Mouse (Mus musculus) lung, postnatal 0 days (tissue): ENCODE data around the gene Nat8f1. TPM values are rescaled to one million over a fixed set of nuclear protein-coding genes. Genes with fewer than 3 reads are reported as not detected.
"Not testable (repeated sequence)": the region's sequence is repeated elsewhere in the genome, so short reads cannot be mapped to it uniquely, and the experiment has no call there.

Experiments
- ATAC-seq: fragments of 200-750 bp; cut with Nextera tagmentation; 2 replicates; pipeline ENCODE4 v1.8.0; 2017; ENCODE audit warnings: moderate library complexity
- DNase-seq: peaks from one replicate; pipeline ENCODE4 v3.0.0-alpha.2; 2016; ENCODE audit warnings: low spot score
- H3K27ac ChIP-seq: fragments of 300-500 bp; sonication (generic); 2 replicates; pipeline ENCODE4 v1.5.1; 2014; ENCODE audit warnings: antibody characterized with exemption, mild to moderate bottlenecking, low read length, mixed read lengths
- H3K27me3 ChIP-seq: fragments of 300-500 bp; sonication (generic); replicated peaks from 2 replicates; pipeline ENCODE4 v1.6.1; 2014; ENCODE audit warnings: low read length, mixed read lengths; ENCODE audit not compliant: insufficient read depth
- H3K36me3 ChIP-seq: fragments of 300-500 bp; sonication (generic); 2 replicates; pipeline ENCODE4 v1.6.1; 2014; ENCODE audit warnings: low read length, mixed read lengths; ENCODE audit not compliant: insufficient read depth
- H3K4me1 ChIP-seq: fragments of 300-500 bp; sonication (generic); 2 replicates; pipeline ENCODE4 v1.6.1; 2014; ENCODE audit warnings: antibody characterized with exemption, low read depth, low read length, mixed read lengths; ENCODE audit not compliant: insufficient read depth
- H3K4me2 ChIP-seq: fragments of 300-500 bp; sonication (generic); replicated peaks from 2 replicates; pipeline ENCODE4 v1.6.1; 2014; ENCODE audit warnings: low read depth, mild to moderate bottlenecking, low read length, moderate library complexity, mixed read lengths
- H3K4me3 ChIP-seq: fragments of 300-500 bp; sonication (generic); 2 replicates; pipeline ENCODE4 v1.5.1; 2014; ENCODE audit warnings: low read depth, low read length
- H3K9ac ChIP-seq: fragments of 300-500 bp; sonication (generic); replicated peaks from 2 replicates; pipeline ENCODE4 v1.6.1; 2014; ENCODE audit warnings: low read depth, mild to moderate bottlenecking
- H3K9me3 ChIP-seq: fragments of 300-500 bp; sonication (generic); 2 replicates; pipeline ENCODE4 v1.6.1; 2016; ENCODE audit warnings: low read length, mixed read lengths
- CTCF ChIP-seq: IDR thresholded peaks from 2 replicates; pipeline ENCODE4 v1.5.1; 2016; ENCODE audit warnings: antibody characterized with exemption, mild to moderate bottlenecking
- EP300 ChIP-seq: IDR thresholded peaks from 2 replicates; pipeline ENCODE4 v1.6.1; 2016; ENCODE audit warnings: antibody characterized with exemption, mild to moderate bottlenecking, control low read depth
- WGBS: fragments of 180-500 bp; shearing (Covaris S2); extraction: QIAGEN DNeasy Blood & Tissue Kit; methylation state at CpG from one replicate; pipeline ENCODE4 v1.1.7; 2014; 5-methylcytosine and 5-hydroxymethylcytosine counted together
- polyA plus RNA-seq: library from polyadenylated mRNA; unstranded; fragments of >200 nt; fragmentation: Nextera tagmentation; extraction: Ambion mirVana; gene quantifications from 2 replicates; pipeline ENCODE4 v1.2.1, GENCODE M21; 2015

The Nat8f1 gene
- polyA plus RNA-seq, 1 experiment from 2014 or later = 11.2 TPM

DNA sequence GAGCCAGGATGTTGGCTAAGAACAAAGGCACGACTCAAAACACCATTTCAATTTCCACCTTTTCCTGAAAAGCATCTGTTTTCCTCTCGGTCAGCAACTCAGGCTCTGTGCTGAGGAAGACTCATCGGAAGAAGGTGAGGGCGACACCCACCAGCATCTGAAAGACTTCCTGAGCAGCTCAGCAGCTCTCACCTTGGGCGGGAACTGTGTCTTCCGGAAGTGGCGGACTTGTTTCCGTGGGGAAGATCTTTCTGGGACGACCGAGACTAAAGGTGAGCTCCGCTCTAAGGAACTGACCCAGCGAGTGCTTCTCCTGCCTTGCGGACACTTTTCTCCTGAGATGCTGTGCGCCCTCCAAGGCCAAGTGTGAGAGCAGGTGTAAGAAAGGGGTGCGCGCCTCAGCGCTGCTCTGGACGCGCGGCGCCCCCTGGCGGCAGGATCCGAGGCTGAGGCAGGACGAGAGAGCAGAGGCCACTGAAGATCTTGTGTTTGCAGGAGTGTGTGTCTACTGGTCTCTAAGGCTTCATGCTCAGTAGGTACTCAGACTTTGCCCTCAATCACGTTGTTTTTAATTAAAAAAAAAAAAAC, 20.3 kb downstream of the Nat8f1 start:
- not testable (repeated sequence) for H3K27me3 ChIP-seq, H3K36me3 ChIP-seq, H3K4me2 ChIP-seq, H3K4me1 ChIP-seq, H3K9ac ChIP-seq, H3K27ac ChIP-seq, ATAC-seq, DNase-seq, H3K4me3 ChIP-seq, H3K9me3 ChIP-seq
- peak; percentile 66 for TF ChIP-seq CTCF
- 68% methylated on average over 25 of the region's 25 CpGs for WGBS

DNA sequence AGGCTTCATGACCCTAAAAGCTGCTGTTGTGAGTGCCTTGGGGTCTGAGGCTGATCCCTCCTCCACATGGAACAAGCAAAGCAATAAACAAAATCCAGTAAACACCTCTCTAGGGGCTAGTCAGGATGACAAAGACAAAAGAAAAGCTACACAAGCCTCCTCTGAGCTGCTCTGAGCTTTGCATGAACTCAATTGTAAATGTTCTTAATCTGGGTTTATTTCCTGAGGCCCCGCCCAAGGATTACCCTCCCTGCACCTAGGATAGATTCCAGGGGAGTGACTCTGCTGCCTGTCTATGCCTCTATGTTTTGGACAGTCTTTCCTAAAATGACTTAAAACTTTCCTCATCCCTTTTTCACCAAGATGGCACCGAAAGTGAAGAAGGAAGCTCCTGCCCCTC, 26.5 kb downstream of the Nat8f1 start:
- H3K4me3 ChIP-seq = no peak overlapping the region
- H3K4me1 ChIP-seq = no peaks in the 10 kb centered on the region
- ATAC-seq (no peak), DNase-seq (no peak)
- TF ChIP-seq CTCF = no peak
- no peak for TF ChIP-seq EP300
- 95% methylated on average over 2 of the region's 2 CpGs for WGBS
- no peak overlapping the region for H3K4me2 ChIP-seq
- no peaks in the 10 kb centered on the region for H3K36me3 ChIP-seq
- no peak overlapping the region for H3K9ac ChIP-seq
- no peak overlapping the region for H3K27ac ChIP-seq
- H3K27me3 ChIP-seq = no peaks in the 10 kb centered on the region
- no peaks in the 10 kb centered on the region; the same call in 1 of the 2 replicates for H3K9me3 ChIP-seq

DNA sequence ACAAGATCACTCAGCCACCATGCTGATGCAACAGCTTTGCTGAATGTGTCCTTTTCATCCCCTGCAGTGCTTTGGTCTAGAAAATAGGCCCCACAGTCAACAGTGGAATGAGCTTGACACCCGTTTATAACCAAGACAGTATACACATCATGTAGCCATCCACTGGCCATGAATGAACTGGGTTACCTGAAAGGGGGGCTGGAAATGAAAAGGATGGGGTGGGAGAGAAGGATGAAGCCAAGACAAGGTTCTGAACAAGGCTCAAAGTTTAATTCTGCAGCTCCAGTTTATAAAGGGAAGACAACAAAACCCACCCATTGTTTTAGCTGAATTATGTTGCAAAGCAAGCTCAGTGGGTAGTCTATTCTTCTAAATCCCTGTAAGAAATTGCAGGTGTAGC, 31.2 kb downstream of the Nat8f1 start:
- H3K36me3 ChIP-seq = no peaks in the 10 kb centered on the region
- H3K9me3 ChIP-seq = peaks cover 3% of the 10 kb centered on the region; the same call in 1 of the 2 replicates
- ATAC-seq = no peak
- H3K27ac ChIP-seq = no peak overlapping the region
- H3K9ac ChIP-seq = no peak overlapping the region
- DNase-seq = no peak
- no peaks in the 10 kb centered on the region for H3K4me1 ChIP-seq
- no peaks in the 10 kb centered on the region for H3K27me3 ChIP-seq
- TF ChIP-seq EP300 (no peak), CTCF (no peak)
- 82% methylated on average over 1 of the region's 1 CpGs for WGBS
- no peak overlapping the region for H3K4me2 ChIP-seq
- no peak overlapping the region for H3K4me3 ChIP-seq

DNA sequence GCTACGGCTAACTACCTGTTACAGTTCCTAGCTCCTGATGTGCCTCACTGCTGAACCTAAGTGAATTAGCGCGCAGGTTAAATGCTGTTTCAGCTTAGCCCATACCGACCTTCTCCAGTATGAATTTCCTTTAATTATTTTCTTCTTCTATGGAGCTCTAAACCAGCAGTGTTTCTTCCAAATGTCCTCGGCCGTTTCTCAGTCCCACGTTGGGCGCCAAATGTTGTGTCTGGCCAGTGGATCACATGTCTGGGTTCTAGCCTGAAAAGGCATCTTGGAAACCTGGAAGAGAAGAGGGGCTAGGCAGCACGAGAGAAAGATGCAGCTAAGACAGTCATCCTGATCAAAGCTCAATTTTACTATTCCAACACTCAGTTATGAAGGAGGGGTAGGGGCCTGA, 32.2 kb downstream of the Nat8f1 start:
- not testable (repeated sequence) for H3K4me1 ChIP-seq, H3K9ac ChIP-seq, H3K27me3 ChIP-seq, H3K4me3 ChIP-seq, H3K9me3 ChIP-seq, ATAC-seq, H3K4me2 ChIP-seq, DNase-seq, H3K27ac ChIP-seq, H3K36me3 ChIP-seq
- WGBS = 92% methylated on average over 9 of the region's 9 CpGs

DNA sequence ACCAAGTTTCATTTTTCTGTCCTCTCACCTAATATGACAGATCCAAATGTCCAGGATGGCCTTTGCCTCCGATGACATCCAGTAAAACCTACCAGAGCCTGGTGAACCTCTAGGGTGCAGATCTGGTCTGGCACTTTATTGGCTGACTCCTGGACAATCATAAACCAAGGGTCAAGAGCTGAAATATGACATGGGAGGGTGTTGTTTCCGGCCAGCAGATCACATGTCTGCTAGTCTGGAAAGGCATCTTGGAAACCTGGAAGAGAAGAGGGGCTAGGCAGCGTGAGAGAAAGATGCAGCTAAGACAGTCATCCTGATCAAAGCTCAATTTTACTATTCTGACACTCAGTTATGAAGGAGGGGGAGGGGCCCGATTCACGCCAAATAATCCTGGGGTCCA, 46.5 kb downstream of the Nat8f1 start, which contains the start of gene Nat8f2:
Gene Nat8f2, minus strand, starts transcription at position 153 of the 400 bp plus-strand sequence.
- DNase-seq, H3K4me3 ChIP-seq, H3K27ac ChIP-seq, H3K36me3 ChIP-seq, H3K4me1 ChIP-seq, H3K27me3 ChIP-seq, H3K9ac ChIP-seq, ATAC-seq, H3K9me3 ChIP-seq, H3K4me2 ChIP-seq: not testable (repeated sequence)
- WGBS = 53% methylated on average over 5 of the region's 5 CpGs

DNA sequence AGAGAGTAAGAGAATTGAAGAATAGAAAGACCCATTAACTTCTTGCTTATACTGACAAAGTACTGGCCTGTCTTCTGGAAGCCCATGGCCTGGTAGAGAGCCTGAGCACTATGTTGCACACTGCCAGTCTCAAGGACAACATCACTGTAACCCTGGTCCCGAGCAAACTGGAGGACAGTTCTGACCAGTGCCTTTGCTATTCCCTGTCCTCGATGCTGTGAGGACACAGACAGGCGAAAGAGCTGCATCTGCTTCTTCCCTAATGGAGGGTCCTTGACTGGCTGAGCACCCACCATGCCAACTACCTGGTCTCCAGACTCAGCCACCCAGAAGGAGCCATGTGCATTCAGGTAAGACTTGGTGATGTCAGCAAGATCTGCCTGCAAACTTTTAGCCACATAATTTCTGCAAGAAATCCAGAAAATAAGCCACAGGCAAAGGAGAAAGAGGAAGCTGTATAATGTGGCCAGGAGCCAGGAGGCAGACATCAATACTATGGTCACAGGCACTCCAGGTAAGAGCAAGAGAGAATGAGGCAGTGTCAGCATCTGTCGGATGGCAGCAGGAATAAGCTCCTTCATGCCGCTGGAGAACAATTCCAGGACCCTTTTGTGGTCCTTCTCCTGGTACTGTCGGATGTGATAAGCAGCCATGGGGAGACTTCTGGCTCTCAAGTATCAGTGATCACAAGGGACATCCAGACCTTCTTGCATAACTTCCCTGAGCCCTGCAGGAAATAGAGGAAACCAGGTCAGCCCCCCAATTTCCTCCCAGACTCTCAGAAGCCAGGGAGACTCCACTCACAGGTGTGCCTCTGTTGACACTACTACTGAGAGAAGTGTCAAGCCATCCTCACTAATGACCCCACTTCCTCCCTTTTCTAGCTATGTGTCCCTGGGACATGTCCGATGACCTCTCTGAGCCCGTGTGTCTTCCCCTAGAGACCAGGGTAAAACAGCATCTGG, 47.5 kb downstream of the Nat8f1 start:
- Histone ChIP-seq H3K4me2 (no peak overlapping the region), H3K4me3 (no peak overlapping the region), H3K27me3 (no peaks in the 10 kb centered on the region), H3K27ac (no peak overlapping the region), H3K9me3 (no peaks in the 10 kb centered on the region), H3K9ac (no peak overlapping the region), H3K36me3 (no peaks in the 10 kb centered on the region), H3K4me1 (no peaks in the 10 kb centered on the region)
- 66% methylated on average over 8 of the region's 8 CpGs for WGBS
- TF ChIP-seq CTCF (no peak), EP300 (no peak)
- ATAC-seq (no peak), DNase-seq (no peak)

DNA sequence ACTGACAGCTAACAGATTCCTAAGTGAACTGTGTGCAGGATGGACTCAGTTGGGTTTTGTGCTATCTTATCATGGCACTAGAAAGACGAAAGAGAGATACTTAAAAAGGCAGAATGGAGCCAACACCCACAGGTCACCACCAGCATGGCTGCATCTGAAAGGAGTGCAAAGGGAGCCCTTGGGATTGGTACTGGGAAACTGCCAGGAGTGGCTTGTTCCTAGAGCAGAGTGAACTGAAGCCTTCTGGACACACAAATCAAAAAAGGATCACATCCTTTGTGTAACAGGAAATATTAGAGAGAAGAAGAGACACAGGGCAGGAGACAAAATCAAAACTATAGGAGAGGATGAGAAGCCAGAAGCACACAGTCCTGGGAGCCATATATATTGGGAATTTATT, 48.5 kb downstream of the Nat8f1 start:
- H3K4me2 ChIP-seq, ATAC-seq, H3K36me3 ChIP-seq, H3K27me3 ChIP-seq, H3K27ac ChIP-seq, H3K9me3 ChIP-seq, H3K9ac ChIP-seq, DNase-seq, H3K4me1 ChIP-seq, H3K4me3 ChIP-seq: not testable (repeated sequence)
- WGBS = 77% methylated on average over 1 of the region's 1 CpGs

DNA sequence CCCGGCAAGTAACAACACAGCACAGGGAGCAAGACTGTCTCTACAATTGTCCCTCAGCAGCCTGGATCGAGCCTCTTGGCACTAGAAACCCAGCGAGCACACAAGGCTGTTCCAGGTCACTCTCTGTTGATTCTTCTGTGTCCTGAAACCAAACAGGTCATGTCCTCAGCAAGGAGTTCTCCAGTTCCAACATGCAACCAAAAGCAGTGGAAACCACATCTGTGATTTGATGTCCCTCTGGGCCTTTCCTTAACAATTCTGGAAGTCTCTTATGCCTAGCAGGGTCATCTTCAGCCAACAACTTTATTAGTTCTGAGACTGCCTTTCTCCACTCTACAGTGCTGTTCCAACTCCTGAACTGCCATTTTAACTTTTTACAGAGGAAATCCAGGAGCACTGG, 49.3 kb downstream of the Nat8f1 start:
- H3K4me1 ChIP-seq, DNase-seq, H3K4me3 ChIP-seq, H3K27me3 ChIP-seq, H3K36me3 ChIP-seq, H3K9me3 ChIP-seq, ATAC-seq, H3K4me2 ChIP-seq, H3K27ac ChIP-seq, H3K9ac ChIP-seq: not testable (repeated sequence)
- 80% methylated on average over 3 of the region's 3 CpGs for WGBS

DNA sequence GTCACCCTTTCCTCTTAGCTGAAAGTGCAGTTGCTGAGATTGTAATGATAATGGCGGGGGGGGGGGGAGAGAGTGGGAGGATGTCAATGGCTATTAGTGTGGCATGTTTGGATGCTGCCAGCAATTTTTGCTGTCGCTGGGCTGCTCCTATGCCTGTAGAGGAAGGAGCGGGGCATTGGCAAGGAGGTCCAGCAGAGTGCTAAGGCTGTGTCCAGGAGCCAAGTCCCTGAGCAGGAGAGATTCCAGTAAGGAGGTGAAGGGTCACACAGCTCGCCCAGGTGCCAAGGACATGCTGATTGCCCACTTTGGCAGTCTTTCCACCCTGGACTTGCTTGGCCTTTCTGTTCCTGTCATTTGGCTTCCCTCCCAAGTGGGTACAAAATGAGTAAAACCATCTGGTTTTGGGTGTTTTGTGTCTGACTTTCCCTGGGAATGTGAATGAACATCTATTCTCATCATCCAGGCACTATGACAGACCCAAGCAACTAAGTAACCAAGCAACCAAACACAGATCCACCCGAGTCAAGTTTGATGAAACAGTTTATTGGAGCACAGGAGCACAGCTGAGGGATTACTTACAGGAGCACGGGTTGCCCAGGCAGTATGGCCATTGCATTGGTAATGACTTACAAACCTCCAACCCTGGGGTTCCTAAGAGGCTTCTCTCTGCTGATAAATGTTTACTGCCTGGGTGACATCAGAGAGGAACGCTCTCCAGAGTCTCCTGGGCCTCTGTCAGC, 50.4 kb downstream of the Nat8f1 start:
- H3K4me2 ChIP-seq, H3K4me1 ChIP-seq, H3K36me3 ChIP-seq, H3K27ac ChIP-seq, H3K9ac ChIP-seq, H3K4me3 ChIP-seq, H3K27me3 ChIP-seq, ATAC-seq, H3K9me3 ChIP-seq, DNase-seq: not testable (repeated sequence)
- 59% methylated on average over 6 of the region's 7 CpGs for WGBS
